Mouse (Mus musculus): ENCODE results near the gene Slc28a2. TPM values are rescaled to one million over a fixed set of nuclear protein-coding genes. Genes with fewer than 3 reads are reported as not detected.

Slc28a2 gene
- 0.11 and 0.12 TPM in 2 replicates for polyA plus RNA-seq (2012; rRNA removed)

GRCm38 (mm10) chr2:122426200-122426599, at the start of gene Slc28a2:
TSS of gene Slc28a2 (plus strand) at chr2:122426477.

GRCm38 (mm10) chr2:122484641-122485040, 58.4 kb downstream of the Slc28a2 start, which contains the start of gene Gm14085:
TSS of gene Gm14085 (plus strand) at chr2:122484941.

Other genes starting within 250 kb of the Slc28a2 start
- gene Patl2, start 240.3 kb upstream of the Slc28a2 start, polyA plus RNA-seq (2012; rRNA removed), result 0.02 TPM in 1 of 2 replicates, not detected in the other
- gene Terb2, start 240.2 kb upstream of the Slc28a2 start, polyA plus RNA-seq (2012; rRNA removed), result not detected in 2 replicates
- 16.9 and 23.1 TPM in 2 replicates for gene Sord, start 191.7 kb upstream of the Slc28a2 start, polyA plus RNA-seq (2012; rRNA removed)
- 0.02 TPM in 2 replicates for gene Duox2, start 128.0 kb upstream of the Slc28a2 start, polyA plus RNA-seq (2012; rRNA removed)
- 0.04 TPM in 1 of 2 replicates, not detected in the other for gene Duoxa2, start 127.6 kb upstream of the Slc28a2 start, polyA plus RNA-seq (2012; rRNA removed)
- 0.10 and 0.16 TPM in 2 replicates for gene Duoxa1, start 112.7 kb upstream of the Slc28a2 start, polyA plus RNA-seq (2012; rRNA removed)
- gene Duox1, start 110.8 kb upstream of the Slc28a2 start, polyA plus RNA-seq (2012; rRNA removed), result 0.02 and 0.04 TPM in 2 replicates
- 41.1 and 62.7 TPM in 2 replicates for gene Shf, start 57.3 kb upstream of the Slc28a2 start, polyA plus RNA-seq (2012; rRNA removed)
- not detected in 2 replicates for gene Gm14085, start 58.5 kb downstream of the Slc28a2 start, polyA plus RNA-seq (2012; rRNA removed)
- 8.5 and 13.8 TPM in 2 replicates for gene Gatm, start 184.8 kb downstream of the Slc28a2 start, polyA plus RNA-seq (2012; rRNA removed)
- gene AA467197, start 210.5 kb downstream of the Slc28a2 start, polyA plus RNA-seq (2012; rRNA removed), result 0.35 and 0.41 TPM in 2 replicates